Mouse (Mus musculus): ENCODE results near the gene Wwox. TPM values are rescaled to one million over a fixed set of nuclear protein-coding genes. Genes with fewer than 3 reads are reported as not detected.

Wwox gene
- 9.8 and 11.8 TPM in 2 replicates for total RNA-seq (2017)

DNA sequence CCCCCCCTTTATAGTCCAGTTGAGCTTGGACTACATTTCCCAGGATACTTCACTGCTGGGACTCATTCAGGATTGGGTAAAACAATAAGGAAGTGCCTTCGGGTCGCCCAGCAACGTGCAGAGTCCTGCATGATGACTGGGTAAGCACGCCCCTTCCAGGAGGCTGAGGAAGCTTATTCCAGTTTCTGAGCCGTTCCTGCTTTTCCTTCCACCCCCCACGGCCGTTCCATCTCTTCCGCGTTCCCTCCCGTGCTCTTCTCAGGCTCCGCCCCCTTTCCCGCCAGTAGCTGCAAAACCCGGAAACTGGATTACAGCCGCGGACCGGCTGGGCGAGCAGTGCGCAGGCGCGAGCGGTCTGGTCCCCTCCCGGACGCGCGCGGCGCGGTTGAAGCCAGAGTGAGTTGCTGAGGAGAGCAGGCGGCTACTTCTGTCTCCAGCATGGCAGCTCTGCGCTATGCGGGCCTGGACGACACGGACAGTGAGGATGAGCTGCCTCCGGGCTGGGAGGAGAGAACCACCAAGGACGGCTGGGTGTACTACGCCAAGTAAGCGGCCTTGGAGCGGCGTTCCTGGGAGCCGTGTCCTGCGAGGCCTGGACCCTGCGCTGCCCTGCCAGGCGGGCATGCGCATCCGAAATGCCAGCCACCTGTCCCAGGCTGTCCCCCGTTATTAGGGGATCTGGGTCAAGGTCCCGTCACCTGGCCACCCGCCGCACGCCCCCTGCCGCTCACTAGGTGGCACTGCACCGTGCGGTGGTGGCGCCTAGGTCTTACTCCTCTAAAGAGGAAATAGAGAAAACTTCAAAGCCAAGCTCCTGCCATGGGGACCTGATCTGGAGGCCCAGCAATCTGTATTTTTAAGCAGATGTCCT is at the start of gene Wwox:
Gene Wwox (plus strand): TSS at position 322 of the 871 bp plus-strand sequence.
- peak; percentile 94 for ATAC-seq (replicated peaks; ENCODE audit: low read depth, poor library complexity, severe bottlenecking)

- ATAC-seq (replicated peaks; ENCODE audit: low read depth, poor library complexity, severe bottlenecking) = peak; percentile 87
Measured at GRCm38 (mm10) chr8:114390465-114391254, 48.8 kb upstream of the Wwox start.

DNA sequence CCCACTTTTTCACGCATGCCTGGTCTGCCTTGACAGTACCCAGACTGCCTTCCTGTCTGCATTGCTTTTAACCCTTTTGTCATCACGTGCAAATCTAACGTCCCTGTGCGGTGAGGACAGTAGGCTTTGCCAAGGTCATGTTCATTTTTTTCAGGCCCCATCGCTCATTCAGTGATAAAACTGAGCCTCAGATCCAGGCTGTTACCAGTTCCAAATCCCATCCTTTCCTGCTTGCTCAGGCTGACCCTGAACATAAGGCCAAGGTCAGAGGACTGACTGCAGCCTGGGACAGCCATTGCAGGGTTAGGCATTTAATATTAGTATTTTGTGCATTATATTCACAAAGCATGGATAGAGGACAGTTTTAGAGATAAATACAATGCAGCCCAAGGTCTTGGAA is 41.1 kb upstream of the Wwox start:
- no peak for ATAC-seq (replicated peaks; ENCODE audit: low read depth, poor library complexity, severe bottlenecking)

- ATAC-seq (replicated peaks; ENCODE audit: low read depth, poor library complexity, severe bottlenecking) = no peak
Measured at GRCm38 (mm10) chr8:114399273-114399672, 40.2 kb upstream of the Wwox start.

GRCm38 (mm10) chr8:114401679-114402078 is 37.8 kb upstream of the Wwox start:
- ATAC-seq (replicated peaks; ENCODE audit: low read depth, poor library complexity, severe bottlenecking) = no peak

GRCm38 (mm10) chr8:114411421-114411820 is 28.0 kb upstream of the Wwox start:
- peak; percentile 32; the same call in 1 of the 2 replicates for ATAC-seq (replicated peaks; ENCODE audit: low read depth, poor library complexity, severe bottlenecking)

- no peak for ATAC-seq (replicated peaks; ENCODE audit: low read depth, poor library complexity, severe bottlenecking)
Measured at GRCm38 (mm10) chr8:114417786-114418185, 21.7 kb upstream of the Wwox start, which contains the start of gene Clec3a. Gene Clec3a (plus strand): TSS chr8:114418086.

- ATAC-seq (replicated peaks; ENCODE audit: low read depth, poor library complexity, severe bottlenecking) = no peak; the same call in 1 of the 2 replicates
Measured at GRCm38 (mm10) chr8:114418486-114418885, 21.0 kb upstream of the Wwox start.

GRCm38 (mm10) chr8:114418904-114419303 is 20.6 kb upstream of the Wwox start:
- peak; percentile 86 for ATAC-seq (replicated peaks; ENCODE audit: low read depth, poor library complexity, severe bottlenecking)

- ATAC-seq (replicated peaks; ENCODE audit: low read depth, poor library complexity, severe bottlenecking) = no peak
Measured at GRCm38 (mm10) chr8:114421544-114421943, 17.9 kb upstream of the Wwox start.

DNA sequence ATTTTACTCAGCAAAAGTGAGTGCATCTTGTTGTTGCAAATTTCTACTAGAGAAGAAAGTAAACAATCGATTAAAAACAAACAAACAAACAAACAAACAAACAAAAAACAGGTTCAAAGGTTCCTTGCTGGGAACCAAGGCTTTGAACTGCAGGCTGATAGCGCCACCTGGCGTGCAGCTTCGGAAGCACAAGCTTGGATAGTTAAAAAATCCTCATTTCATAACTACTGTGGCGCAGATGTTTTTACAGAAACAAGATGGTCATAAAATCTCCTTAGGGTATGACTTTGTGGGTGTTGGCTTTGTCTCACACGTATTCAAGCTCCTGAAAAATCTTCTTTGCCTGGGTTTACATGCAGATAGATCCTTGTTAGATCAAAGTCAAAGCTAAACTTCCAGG is 1.2 kb upstream of the Wwox start:
- no peak for ATAC-seq (replicated peaks; ENCODE audit: low read depth, poor library complexity, severe bottlenecking)

GRCm38 (mm10) chr8:114440205-114440589 is 742 bp downstream of the Wwox start:
- peak; percentile 10; the same call in 1 of the 2 replicates for ATAC-seq (replicated peaks; ENCODE audit: low read depth, poor library complexity, severe bottlenecking)

DNA sequence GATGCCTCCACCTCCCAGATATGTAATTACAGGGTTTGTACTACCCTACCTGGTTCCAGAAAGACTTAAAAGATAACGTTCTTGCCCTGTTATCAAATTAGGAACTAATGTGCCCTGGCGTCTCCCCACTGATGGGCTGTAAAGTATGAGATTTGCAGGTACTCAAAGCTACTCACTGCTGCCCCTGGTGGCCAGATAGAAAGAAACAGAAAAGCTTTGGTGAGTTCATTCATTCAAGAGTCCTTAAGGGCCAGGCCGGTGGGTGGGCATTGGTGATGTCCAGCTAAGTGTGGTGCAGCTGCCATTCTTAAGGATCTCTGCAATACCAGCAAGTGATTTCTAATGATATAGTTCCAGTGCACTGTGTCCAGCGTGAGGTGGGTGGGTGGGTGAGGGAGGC is 2.2 kb downstream of the Wwox start:
- no peak for ATAC-seq (replicated peaks; ENCODE audit: low read depth, poor library complexity, severe bottlenecking)

GRCm38 (mm10) chr8:114446884-114447283 is 7.4 kb downstream of the Wwox start:
- no peak for ATAC-seq (replicated peaks; ENCODE audit: low read depth, poor library complexity, severe bottlenecking)

DNA sequence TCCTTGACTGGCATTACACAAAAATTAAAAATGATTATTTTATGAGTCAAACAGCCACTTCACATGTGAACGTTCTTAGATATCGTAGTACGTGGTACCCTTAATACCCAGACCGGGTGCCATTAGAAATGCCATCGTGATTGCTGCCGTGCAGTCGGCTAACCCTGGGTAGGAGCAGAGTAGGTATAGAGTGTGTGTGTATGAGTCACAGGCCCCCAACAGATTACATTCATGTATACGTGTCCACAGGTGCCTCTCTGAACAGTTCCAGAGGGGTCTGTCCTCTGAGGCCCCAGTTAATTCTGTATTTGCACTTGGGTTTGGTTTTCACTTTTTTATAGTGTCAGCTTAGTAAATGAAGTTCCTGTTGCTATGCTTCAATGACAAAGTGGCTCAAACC is 12.8 kb downstream of the Wwox start:
- no peak for ATAC-seq (replicated peaks; ENCODE audit: low read depth, poor library complexity, severe bottlenecking)

DNA sequence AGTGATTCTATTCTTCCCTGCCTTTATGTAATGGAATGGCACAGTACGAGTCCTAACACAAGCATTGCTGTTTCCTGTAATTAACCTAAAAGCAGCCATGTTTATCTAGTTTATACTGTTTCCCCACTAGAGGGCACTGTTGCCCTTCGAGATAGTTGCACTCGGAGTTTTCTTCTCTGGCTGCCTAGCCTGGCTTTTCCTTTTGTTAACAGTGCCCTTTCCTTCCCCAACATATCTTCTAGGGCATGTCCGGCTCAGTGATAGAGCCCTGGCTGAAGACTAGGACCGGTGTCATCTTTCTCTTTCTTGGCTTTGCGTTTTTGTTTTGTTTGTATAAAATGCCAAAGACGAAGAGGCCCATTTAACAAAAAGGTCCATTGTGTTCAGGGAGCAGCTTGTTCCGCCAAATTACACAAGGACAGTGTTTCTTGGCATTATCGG is 13.3 kb downstream of the Wwox start:
- ATAC-seq (replicated peaks; ENCODE audit: low read depth, poor library complexity, severe bottlenecking) = peak; percentile 94

DNA sequence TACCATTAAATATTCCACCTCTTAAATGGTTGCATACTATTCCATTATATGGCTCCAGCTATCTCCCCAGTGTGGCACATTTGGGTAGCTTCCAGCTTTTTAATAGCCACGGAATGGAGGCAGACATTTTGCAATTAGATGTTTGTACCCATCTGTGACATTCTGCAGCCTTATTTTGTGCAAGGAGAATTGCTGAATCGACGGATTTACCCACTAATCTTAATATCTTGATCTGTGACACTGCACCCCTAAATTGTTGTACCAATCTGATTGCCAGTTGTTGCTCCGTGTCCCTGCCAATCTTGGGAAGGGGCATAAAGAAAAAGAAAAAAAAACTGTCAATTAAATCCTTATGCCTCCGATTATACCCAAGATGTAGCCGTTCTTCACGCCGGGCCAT is 15.8 kb downstream of the Wwox start:
- ATAC-seq (replicated peaks; ENCODE audit: low read depth, poor library complexity, severe bottlenecking) = no peak

DNA sequence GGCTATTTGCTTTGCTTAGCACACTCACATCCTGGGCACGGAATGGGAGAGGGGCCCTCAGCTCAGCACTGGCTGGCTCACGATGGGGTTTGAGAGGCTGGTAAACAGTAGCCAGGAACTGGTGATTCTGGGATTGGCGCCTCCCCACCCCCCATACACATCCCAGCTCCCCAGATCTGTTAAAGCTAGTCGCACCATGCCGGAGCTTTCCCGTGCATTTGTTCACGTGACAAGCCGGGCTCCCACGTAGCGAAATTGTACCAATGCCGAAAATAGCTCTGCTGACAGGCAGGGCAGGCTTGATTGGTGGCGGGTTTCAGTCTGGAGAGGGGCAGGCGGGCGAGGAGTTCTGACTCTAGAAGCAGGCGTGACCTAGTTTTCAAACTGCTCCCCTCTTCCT is 16.5 kb downstream of the Wwox start:
- no peak for ATAC-seq (replicated peaks; ENCODE audit: low read depth, poor library complexity, severe bottlenecking)

- ATAC-seq (replicated peaks; ENCODE audit: low read depth, poor library complexity, severe bottlenecking) = no peak
Measured at GRCm38 (mm10) chr8:114458113-114458784, 18.8 kb downstream of the Wwox start.

- ATAC-seq (replicated peaks; ENCODE audit: low read depth, poor library complexity, severe bottlenecking) = 0 out of 2 replicates have a peak, but pooled peaks have one; percentile 42
Measured at GRCm38 (mm10) chr8:114460600-114460999, 21.1 kb downstream of the Wwox start.
